Mouse (Mus musculus) forebrain, embryonic 14.5 days (tissue): Measurements from ENCODE around the gene Mettl17. TPM values are rescaled to one million over a fixed set of nuclear protein-coding genes. Genes with fewer than 3 reads are reported as not detected.
A peak's percentile ranks its signal among the peaks of the same experiment; 100 is the strongest.
"Not testable (repeated sequence)": the region's sequence is repeated elsewhere in the genome, so short reads cannot be mapped to it uniquely, and the experiment has no call there.

Source experiments
- ATAC-seq: fragments of 200-750 bp; cut with Nextera tagmentation; 2 replicates; pipeline ENCODE4 v1.8.0; 2017; ENCODE audit warnings: mild to moderate bottlenecking, moderate library complexity
- DNase-seq: peaks from one replicate; pipeline ENCODE4 v3.0.0-alpha.2; 2015; ENCODE audit warnings: low spot score
- H3K27ac ChIP-seq: fragments of 300-500 bp; sonication (generic); 2 replicates; pipeline ENCODE4 v1.5.1; 2014; ENCODE audit warnings: low read depth, mild to moderate bottlenecking, control low read depth, low read length, moderate library complexity
- H3K27me3 ChIP-seq: fragments of 300-500 bp; sonication (generic); replicated peaks from 2 replicates; pipeline ENCODE4 v1.6.1; 2014; ENCODE audit warnings: low read length, control low read depth, mixed read lengths; ENCODE audit not compliant: control insufficient read depth, insufficient read depth
- H3K36me3 ChIP-seq: fragments of 300-500 bp; sonication (generic); 2 replicates; pipeline ENCODE4 v1.6.1; 2014; ENCODE audit warnings: low read length, control low read depth; ENCODE audit not compliant: control insufficient read depth, insufficient read depth
- H3K4me1 ChIP-seq: fragments of 300-500 bp; sonication (generic); 2 replicates; pipeline ENCODE4 v1.6.1; 2014; ENCODE audit warnings: antibody characterized with exemption, low read length, control low read depth; ENCODE audit not compliant: control insufficient read depth, insufficient read depth
- H3K4me2 ChIP-seq: fragments of 300-500 bp; sonication (generic); 2 replicates; pipeline ENCODE4 v1.6.1; 2014; ENCODE audit warnings: mild to moderate bottlenecking, control low read depth, low read length
- H3K4me3 ChIP-seq: fragments of 300-500 bp; sonication (generic); 2 replicates; pipeline ENCODE4 v1.5.1; 2014; ENCODE audit warnings: low read depth, low read length, control low read depth
- H3K9ac ChIP-seq: fragments of 300-500 bp; sonication (generic); 2 replicates; pipeline ENCODE4 v1.6.1; 2014; ENCODE audit warnings: mild to moderate bottlenecking, low read length, control low read depth, moderate library complexity
- H3K9me3 ChIP-seq: fragments of 300-500 bp; sonication (generic); replicated peaks from 2 replicates; pipeline ENCODE4 v1.6.1; 2016; ENCODE audit warnings: low read length, control low read depth, mixed read lengths; ENCODE audit not compliant: control insufficient read depth
- WGBS: fragments of 180-500 bp; shearing (Covaris S2); extraction: QIAGEN DNeasy Blood & Tissue Kit; methylation state at CpG from one replicate; pipeline ENCODE4 v1.1.7; 2014; 5-methylcytosine and 5-hydroxymethylcytosine counted together
- polyA plus RNA-seq: library from polyadenylated mRNA; unstranded; fragments of >200 nt; fragmentation: Nextera tagmentation; extraction: Ambion mirVana; gene quantifications from 2 replicates; pipeline ENCODE4 v1.2.1, GENCODE M21; 2014

The Mettl17 gene
- polyA plus RNA-seq = 64.7 and 64.9 TPM in 2 replicates

DNA sequence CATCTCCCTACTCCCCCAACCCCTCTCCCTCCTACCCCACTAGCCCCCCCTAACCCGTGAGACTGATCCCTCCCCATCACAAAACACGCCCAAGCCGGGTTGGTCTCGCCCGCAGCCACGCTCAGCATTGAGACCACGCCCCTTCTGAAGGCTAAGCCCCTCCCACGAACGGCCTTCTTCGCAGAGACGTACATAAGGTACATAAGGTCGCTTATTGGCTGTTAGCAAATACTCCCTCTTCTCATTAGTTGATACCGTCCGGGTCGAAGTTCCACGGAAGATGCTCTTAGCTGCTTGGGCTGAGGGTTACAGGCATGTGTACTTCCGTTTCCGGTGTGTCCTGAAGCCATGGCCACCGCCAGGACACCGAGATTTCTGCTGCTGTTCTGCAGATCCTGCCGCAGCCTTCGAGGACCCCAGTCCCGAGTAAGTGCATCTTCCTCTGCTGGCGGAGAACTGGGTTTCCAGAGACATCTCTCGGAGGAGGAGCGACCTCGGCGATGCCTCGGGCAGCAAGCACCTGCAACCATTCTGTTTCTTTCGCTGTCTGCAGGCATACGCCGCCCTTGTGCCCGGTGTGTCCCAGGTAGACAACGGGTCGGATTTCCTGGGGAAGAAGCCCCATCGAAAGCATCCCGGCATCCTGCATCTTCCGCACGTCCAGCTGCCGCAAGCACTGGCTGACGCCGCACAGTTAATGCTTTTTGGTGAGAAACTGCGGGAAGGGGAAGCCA, at the start of gene Mettl17:
Gene Mettl17, plus strand, starts transcription at position 245 of the 734 bp plus-strand sequence.
- Histone ChIP-seq H3K4me1 (peaks cover 10% of the 10 kb centered on the region; the same call in 1 of the 2 replicates), H3K27ac (peak within 1 kb of the TSS; percentile 86), H3K4me3 (peak within 1 kb of the TSS; percentile 68), H3K27me3 (no peaks in the 10 kb centered on the region), H3K9me3 (no peaks in the 10 kb centered on the region), H3K4me2 (peak within 1 kb of the TSS; percentile 86), H3K36me3 (peaks cover 31% of the 10 kb centered on the region), H3K9ac (peak within 1 kb of the TSS; percentile 79)
- peak; percentile 99 for DNase-seq
- peak; percentile 98 for ATAC-seq
- under 1% methylated on average over 43 of the region's 43 CpGs for WGBS

DNA sequence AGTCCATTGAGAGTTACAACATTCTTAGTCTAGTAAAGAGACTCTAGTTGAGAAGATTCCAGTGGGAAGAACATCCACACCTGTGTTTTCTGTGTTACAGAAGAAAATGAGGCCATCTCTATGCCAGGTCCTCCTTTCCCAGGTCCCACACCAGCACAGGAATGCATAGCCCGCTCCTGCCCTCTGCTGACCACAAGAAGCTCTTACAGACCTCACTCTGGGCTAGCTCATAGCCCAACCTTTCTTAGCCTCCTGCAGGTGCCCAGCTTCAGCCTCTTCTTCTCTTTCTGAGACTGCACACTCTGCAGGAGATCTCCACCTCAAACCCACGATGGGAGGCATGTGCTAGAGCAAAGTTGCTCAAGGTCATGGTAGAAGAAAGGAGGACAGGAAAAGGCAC, 46.2 kb upstream of the Mettl17 start:
- not testable (repeated sequence) for ATAC-seq, H3K36me3 ChIP-seq, H3K4me1 ChIP-seq, DNase-seq, H3K27me3 ChIP-seq, H3K4me2 ChIP-seq, H3K4me3 ChIP-seq, H3K27ac ChIP-seq, H3K9me3 ChIP-seq, H3K9ac ChIP-seq
- 31% methylated on average over 2 of the region's 2 CpGs for WGBS

DNA sequence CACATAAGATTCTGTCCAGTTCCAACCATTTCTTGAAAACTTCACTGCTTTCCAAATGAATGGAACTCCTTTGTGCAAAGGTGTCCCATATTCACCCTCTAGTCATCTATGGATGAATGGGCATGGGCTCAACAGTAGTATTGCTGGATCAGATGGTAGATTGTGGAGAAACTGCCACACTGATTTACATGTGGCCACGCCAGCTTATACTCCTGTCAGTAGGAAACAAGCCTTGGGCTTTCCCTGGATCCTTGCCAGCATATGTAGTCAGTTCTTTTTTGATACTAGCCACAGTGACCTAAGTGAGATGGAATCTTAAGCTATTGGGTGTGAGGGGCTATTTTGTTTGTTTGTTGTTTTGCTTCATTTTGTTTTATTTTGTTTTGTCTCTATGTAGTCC, 42.4 kb upstream of the Mettl17 start:
- Histone ChIP-seq H3K9me3 (no peaks in the 10 kb centered on the region), H3K4me2 (no peak overlapping the region), H3K27ac (no peak overlapping the region), H3K27me3 (no peaks in the 10 kb centered on the region), H3K4me1 (no peaks in the 10 kb centered on the region; the same call in 1 of the 2 replicates), H3K36me3 (no peaks in the 10 kb centered on the region), H3K9ac (no peak overlapping the region), H3K4me3 (no peak overlapping the region)
- DNase-seq (peak; percentile 61), ATAC-seq (peak; percentile 72; the same call in 1 of the 2 replicates)
- 53% methylated on average over 1 of the region's 1 CpGs for WGBS

DNA sequence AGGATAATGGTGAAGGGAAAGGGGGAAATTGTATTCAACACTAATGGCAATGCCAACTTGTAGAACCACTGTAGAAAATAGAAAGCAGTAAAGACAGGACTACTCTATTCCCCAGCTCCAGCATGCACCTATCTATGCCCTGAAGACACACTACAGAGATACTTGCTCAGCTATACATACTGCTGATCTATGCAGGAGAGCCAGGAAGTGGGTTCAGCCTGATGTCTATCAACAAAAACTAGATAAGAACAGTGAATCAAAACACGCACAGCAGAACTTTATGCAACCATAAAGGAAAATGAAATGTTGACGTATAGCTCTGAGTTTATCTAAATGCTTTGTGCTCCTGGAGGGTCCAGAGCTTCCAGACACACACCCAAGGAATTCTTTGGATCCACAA, 41.9 kb upstream of the Mettl17 start:
- Histone ChIP-seq H3K9ac (no peak overlapping the region), H3K36me3 (no peaks in the 10 kb centered on the region), H3K27me3 (no peaks in the 10 kb centered on the region), H3K4me1 (no peaks in the 10 kb centered on the region; the same call in 1 of the 2 replicates), H3K4me2 (no peak overlapping the region), H3K27ac (no peak overlapping the region), H3K4me3 (no peak overlapping the region), H3K9me3 (no peaks in the 10 kb centered on the region)
- WGBS = 93% methylated on average over 2 of the region's 2 CpGs
- DNase-seq = no peak
- no peak for ATAC-seq

DNA sequence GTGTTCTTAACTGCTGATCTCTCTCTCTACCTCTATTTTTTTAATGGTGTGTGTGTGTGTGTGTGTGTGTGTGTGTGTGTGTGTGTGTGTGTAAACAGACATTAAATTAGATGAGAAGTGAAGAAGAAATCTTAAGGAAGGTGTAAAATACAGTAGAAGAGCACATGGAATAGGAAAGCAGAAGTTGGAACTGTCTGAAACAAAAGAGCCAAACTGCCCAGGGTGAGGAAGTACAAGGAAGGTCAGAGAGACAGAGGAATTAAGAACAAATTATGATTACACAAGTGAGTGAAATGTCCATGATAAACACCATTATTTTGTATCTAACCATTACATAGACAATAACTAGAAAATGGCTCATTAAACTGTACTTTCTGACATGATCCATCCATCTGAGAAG, 40.8 kb upstream of the Mettl17 start:
- Histone ChIP-seq H3K27ac (no peak overlapping the region), H3K36me3 (no peaks in the 10 kb centered on the region), H3K9me3 (no peaks in the 10 kb centered on the region), H3K4me2 (no peak overlapping the region), H3K9ac (no peak overlapping the region), H3K4me1 (no peaks in the 10 kb centered on the region; the same call in 1 of the 2 replicates), H3K4me3 (no peak overlapping the region), H3K27me3 (no peaks in the 10 kb centered on the region)
- ATAC-seq = no peak
- no peak for DNase-seq

DNA sequence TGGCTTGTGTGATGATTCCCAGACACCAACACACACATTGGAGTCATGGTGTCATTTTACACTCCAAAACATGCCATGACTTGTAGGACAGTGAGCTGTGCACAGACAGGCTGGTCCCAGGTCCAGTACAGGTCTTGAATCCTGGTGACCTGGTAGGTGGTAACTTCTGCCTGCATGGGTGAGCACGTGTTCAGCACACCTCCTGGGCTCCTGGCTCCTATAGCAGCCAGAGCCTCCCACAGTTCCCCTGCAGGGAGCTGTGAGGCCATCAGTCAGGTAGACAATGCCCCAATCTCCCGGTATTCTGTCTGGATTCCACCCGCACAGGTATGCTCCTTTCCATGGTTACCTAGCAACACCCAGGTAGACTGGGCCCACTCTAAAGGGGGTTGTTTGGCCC, 38.1 kb upstream of the Mettl17 start:
- Histone ChIP-seq H3K4me3 (no peak overlapping the region), H3K9ac (no peak overlapping the region), H3K27ac (no peak overlapping the region), H3K36me3 (no peaks in the 10 kb centered on the region), H3K27me3 (no peaks in the 10 kb centered on the region), H3K4me2 (no peak overlapping the region), H3K4me1 (no peaks in the 10 kb centered on the region; the same call in 1 of the 2 replicates), H3K9me3 (no peaks in the 10 kb centered on the region)
- WGBS = 53% methylated on average over 3 of the region's 3 CpGs
- ATAC-seq (no peak), DNase-seq (no peak)

DNA sequence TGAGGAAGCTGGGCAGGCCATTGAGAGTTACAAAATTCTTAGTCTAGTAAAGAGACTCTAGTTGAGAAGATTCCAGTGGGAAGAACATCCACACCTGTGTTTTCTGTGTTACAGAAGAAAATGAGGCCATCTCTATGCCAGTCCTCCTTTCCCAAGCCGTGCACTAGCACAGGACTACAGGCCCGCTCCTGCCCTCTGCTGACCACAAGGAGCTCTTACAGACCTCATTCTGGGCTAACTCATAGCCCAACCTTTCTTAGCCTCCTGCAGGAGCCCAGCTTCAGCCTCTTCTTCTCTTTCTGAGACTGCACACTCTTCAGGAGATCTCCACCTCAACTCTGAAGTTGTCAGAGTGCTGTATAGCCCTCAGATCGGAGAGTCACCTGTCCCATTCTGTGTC, 33.6 kb upstream of the Mettl17 start:
- DNase-seq = peak; percentile 11
- not testable (repeated sequence) for ATAC-seq

DNA sequence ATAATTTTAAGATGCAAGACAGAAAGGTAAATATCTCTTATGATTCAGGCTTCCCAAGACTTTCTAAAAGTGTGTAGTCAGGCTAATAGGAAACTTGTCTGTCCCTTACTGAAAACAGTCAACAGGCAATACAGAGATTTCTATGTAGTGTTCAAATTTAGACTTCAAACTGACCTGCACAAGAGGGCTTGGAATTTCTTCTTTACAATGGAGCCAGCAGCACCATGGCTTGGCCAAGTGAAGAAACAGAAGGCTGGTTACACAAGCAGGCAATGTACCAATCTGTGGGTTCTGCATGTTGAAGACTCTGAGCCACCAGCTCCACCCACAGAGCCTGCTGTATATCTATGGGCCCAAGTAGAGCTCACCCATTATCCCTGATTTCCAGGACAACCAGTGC, 31.2 kb upstream of the Mettl17 start, which contains the start of gene Ear6:
Gene Ear6, plus strand, starts transcription at position 301 of the 400 bp plus-strand sequence.
- ATAC-seq = no peak
- Histone ChIP-seq H3K9ac (no peak within 1 kb of the TSS), H3K36me3 (no peaks in the 10 kb centered on the region), H3K27ac (no peak within 1 kb of the TSS), H3K27me3 (no peaks in the 10 kb centered on the region), H3K4me2 (no peak within 1 kb of the TSS), H3K4me1 (no peaks in the 10 kb centered on the region), H3K4me3 (no peak within 1 kb of the TSS), H3K9me3 (no peaks in the 10 kb centered on the region)
- no peak for DNase-seq

More for the DNA sequence above, 33.6 kb upstream of the Mettl17 start:
- not testable (repeated sequence) for H3K27me3 ChIP-seq, H3K4me3 ChIP-seq, H3K27ac ChIP-seq, H3K9me3 ChIP-seq, H3K9ac ChIP-seq, H3K36me3 ChIP-seq, H3K4me1 ChIP-seq, H3K4me2 ChIP-seq
- WGBS = 47% methylated on average over 3 of the region's 3 CpGs

DNA sequence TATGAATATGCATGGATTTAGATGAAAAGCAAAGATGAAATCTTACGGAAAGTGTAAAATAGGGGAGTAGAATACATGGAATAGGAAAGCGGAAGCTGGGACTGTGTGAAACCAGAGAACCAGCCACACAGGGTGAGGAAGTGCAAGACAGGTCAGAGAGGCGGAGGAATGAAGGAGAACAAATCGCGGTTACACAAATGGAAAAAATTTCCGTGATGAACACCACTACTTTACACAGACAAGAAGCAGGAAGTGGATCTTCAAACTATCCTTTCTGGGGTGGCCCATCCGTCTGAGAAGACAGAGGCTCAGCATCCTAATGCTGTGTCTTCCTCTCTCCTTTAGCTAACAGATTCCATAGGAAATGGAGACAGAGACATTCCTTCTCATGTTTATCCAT, 29.4 kb upstream of the Mettl17 start:
- not testable (repeated sequence) for ATAC-seq

More for the DNA sequence above, 29.4 kb upstream of the Mettl17 start:
- not testable (repeated sequence) for H3K27me3 ChIP-seq, H3K4me2 ChIP-seq, H3K36me3 ChIP-seq, H3K9me3 ChIP-seq, H3K4me3 ChIP-seq, H3K9ac ChIP-seq, H3K4me1 ChIP-seq, DNase-seq, H3K27ac ChIP-seq
- WGBS = 89% methylated on average over 7 of the region's 7 CpGs
